Mouse (Mus musculus) lung, embryonic 15.5 days (tissue): ENCODE data around the gene Cfap161. TPM values are rescaled to one million over a fixed set of nuclear protein-coding genes. Genes with fewer than 3 reads are reported as not detected.

ENCODE experiments used
- ATAC-seq: fragments of 200-750 bp; cut with Nextera tagmentation; 2 replicates; pipeline ENCODE4 v1.8.0; 2017; ENCODE audit warnings: moderate number of reproducible peaks, borderline replicate concordance; ENCODE audit not compliant: low FRiP score, low TSS enrichment; ENCODE audit errors: extremely low read depth
- H3K27ac ChIP-seq: fragments of 300-500 bp; sonication (generic); 2 replicates; pipeline ENCODE4 v1.5.1; 2015; ENCODE audit warnings: moderate library complexity, mild to moderate bottlenecking, inconsistent platforms
- H3K27me3 ChIP-seq: fragments of 300-500 bp; sonication (generic); 2 replicates; pipeline ENCODE4 v1.6.1; 2015; ENCODE audit warnings: inconsistent platforms
- H3K36me3 ChIP-seq: fragments of 300-500 bp; sonication (generic); 2 replicates; pipeline ENCODE4 v1.6.1; 2015; ENCODE audit warnings: inconsistent platforms
- H3K4me1 ChIP-seq: fragments of 300-500 bp; sonication (generic); 2 replicates; pipeline ENCODE4 v1.6.1; 2015; ENCODE audit warnings: inconsistent platforms
- H3K4me2 ChIP-seq: fragments of 300-500 bp; sonication (generic); 2 replicates; pipeline ENCODE4 v1.6.1; 2015; ENCODE audit warnings: inconsistent platforms, mild to moderate bottlenecking, moderate library complexity
- H3K4me3 ChIP-seq: fragments of 300-500 bp; sonication (generic); 2 replicates; pipeline ENCODE4 v1.5.1; 2015; ENCODE audit warnings: mild to moderate bottlenecking, inconsistent platforms
- H3K9ac ChIP-seq: fragments of 300-500 bp; sonication (generic); 2 replicates; pipeline ENCODE4 v1.6.1; 2015; ENCODE audit warnings: inconsistent platforms
- H3K9me3 ChIP-seq: fragments of 300-500 bp; sonication (generic); 2 replicates; pipeline ENCODE4 v1.6.1; 2016; ENCODE audit warnings: inconsistent platforms
- WGBS: fragments of 180-500 bp; shearing (Covaris S2); methylation state at CpG from one replicate; pipeline ENCODE4 v1.1.7; 2015; 5-methylcytosine and 5-hydroxymethylcytosine counted together
- polyA plus RNA-seq: library from polyadenylated mRNA; unstranded; fragments of >200 nt; fragmentation: Nextera tagmentation; extraction: Ambion mirVana; gene quantifications from 2 replicates; pipeline ENCODE4 v1.2.1, GENCODE M21; 2015

Cfap161 gene
- polyA plus RNA-seq, 1 experiment from 2014 or later, result 3.2 TPM

DNA sequence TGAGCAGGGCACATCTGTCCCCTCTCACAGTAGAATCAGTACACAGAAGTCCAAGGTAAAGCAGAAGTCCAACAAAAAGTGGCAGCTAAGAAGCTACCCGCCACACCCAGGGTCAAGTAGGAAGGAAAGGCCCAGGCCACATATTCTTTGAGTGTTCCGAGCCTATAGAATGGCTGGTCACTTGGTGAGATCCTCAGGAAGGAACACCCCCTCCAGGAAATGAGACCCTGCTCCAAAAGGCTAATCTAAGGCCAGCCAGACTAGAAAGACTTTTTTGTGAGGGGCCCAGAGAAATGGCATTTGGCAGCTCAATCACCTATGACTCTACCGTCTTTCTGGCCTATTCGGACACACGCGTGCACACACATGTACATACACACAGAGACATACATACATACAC, 18.3 kb upstream of the Cfap161 start:
- no peak overlapping the region for H3K4me2 ChIP-seq
- ATAC-seq, result no peak
- H3K27me3 ChIP-seq, result no peaks in the 10 kb centered on the region
- no peaks in the 10 kb centered on the region for H3K36me3 ChIP-seq
- no peaks in the 10 kb centered on the region for H3K9me3 ChIP-seq
- peak overlapping the region; percentile 94 for H3K27ac ChIP-seq
- no peak overlapping the region for H3K4me3 ChIP-seq
- WGBS, result 40% methylated on average over 6 of the region's 6 CpGs
- no peak overlapping the region for H3K9ac ChIP-seq
- H3K4me1 ChIP-seq, result peaks cover 63% of the 10 kb centered on the region

DNA sequence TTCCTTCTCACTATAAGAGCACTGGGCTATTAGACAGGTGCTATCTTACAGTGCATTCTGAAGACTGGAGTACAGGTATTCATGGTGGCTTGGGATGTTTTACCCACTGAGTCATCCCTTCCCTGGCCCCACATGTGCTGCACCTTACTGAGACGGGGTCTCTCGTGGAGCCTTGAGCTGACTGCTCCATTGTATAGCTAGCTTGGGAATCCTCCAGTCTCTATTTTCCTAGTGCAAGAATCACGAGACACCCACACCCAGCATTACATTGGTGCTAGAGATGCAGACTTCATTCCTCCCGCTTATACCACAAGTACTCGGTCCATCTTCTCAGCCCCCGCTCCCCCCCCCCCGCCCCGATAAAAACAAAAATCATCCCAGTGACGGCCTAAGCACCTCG, 17.9 kb upstream of the Cfap161 start:
- Histone ChIP-seq H3K4me3 (no peak overlapping the region), H3K4me1 (peaks cover 63% of the 10 kb centered on the region)
- 59% methylated on average over 10 of the region's 10 CpGs for WGBS

DNA sequence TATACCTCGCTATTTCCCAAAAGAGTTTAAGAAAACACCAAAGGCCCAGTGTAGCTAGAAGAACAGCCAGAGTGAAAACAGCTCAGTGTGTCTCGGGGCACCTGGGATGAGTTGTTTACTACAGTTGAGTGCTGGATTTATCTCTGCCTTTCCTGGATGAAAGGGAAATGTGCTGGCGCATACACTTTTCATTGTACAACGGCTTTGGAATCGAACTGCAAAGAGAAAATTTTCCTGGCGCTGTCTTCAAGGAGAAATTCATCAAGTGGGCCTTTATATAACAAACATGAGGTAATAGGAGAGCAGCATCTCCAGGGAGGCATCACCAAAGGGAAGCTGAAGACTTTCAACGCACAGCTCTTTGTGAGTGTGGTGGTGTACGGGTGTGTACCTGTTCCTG, 17.2 kb upstream of the Cfap161 start:
- H3K9me3 ChIP-seq, result no peaks in the 10 kb centered on the region
- H3K27ac ChIP-seq, result peak overlapping the region; percentile 94
- 50% methylated on average over 8 of the region's 8 CpGs for WGBS

More for the DNA sequence above, 17.9 kb upstream of the Cfap161 start:
- H3K36me3 ChIP-seq, result no peaks in the 10 kb centered on the region
- no peak overlapping the region for H3K4me2 ChIP-seq
- no peaks in the 10 kb centered on the region for H3K27me3 ChIP-seq
- H3K27ac ChIP-seq, result peak overlapping the region; percentile 94
- no peak for ATAC-seq
- no peak overlapping the region for H3K9ac ChIP-seq
- no peaks in the 10 kb centered on the region for H3K9me3 ChIP-seq

DNA sequence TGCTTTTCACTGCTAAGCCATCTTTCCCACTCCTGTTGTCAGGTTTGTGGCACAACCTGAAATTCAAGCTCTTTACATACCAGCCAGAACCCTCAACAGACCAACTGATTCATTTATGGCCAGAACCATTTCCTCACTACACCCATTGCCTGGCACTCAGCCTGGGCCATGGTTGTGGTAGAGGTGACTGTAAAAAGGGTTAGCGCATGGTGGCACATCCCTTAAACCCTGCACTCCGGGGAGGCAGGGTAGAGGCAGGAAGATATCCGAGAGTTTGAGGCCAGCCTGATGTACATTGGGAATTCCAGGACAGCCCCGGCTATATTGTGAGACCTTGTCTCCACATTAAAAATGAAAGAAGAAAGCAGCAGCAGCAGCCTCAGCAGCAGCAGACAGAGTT, 16.8 kb upstream of the Cfap161 start:
- H3K36me3 ChIP-seq, result no peaks in the 10 kb centered on the region
- H3K9me3 ChIP-seq, result no peaks in the 10 kb centered on the region
- H3K4me2 ChIP-seq, result no peak overlapping the region
- peak overlapping the region; percentile 94 for H3K27ac ChIP-seq
- peaks cover 63% of the 10 kb centered on the region for H3K4me1 ChIP-seq
- no peaks in the 10 kb centered on the region for H3K27me3 ChIP-seq
- H3K9ac ChIP-seq, result no peak overlapping the region
- H3K4me3 ChIP-seq, result no peak overlapping the region
- 78% methylated on average over 4 of the region's 4 CpGs for WGBS
- ATAC-seq, result no peak

More for the DNA sequence above, 17.2 kb upstream of the Cfap161 start:
- no peak for ATAC-seq
- no peaks in the 10 kb centered on the region for H3K36me3 ChIP-seq
- no peak overlapping the region for H3K9ac ChIP-seq
- no peaks in the 10 kb centered on the region for H3K27me3 ChIP-seq
- H3K4me3 ChIP-seq, result no peak overlapping the region
- H3K4me2 ChIP-seq, result no peak overlapping the region
- peaks cover 63% of the 10 kb centered on the region for H3K4me1 ChIP-seq

DNA sequence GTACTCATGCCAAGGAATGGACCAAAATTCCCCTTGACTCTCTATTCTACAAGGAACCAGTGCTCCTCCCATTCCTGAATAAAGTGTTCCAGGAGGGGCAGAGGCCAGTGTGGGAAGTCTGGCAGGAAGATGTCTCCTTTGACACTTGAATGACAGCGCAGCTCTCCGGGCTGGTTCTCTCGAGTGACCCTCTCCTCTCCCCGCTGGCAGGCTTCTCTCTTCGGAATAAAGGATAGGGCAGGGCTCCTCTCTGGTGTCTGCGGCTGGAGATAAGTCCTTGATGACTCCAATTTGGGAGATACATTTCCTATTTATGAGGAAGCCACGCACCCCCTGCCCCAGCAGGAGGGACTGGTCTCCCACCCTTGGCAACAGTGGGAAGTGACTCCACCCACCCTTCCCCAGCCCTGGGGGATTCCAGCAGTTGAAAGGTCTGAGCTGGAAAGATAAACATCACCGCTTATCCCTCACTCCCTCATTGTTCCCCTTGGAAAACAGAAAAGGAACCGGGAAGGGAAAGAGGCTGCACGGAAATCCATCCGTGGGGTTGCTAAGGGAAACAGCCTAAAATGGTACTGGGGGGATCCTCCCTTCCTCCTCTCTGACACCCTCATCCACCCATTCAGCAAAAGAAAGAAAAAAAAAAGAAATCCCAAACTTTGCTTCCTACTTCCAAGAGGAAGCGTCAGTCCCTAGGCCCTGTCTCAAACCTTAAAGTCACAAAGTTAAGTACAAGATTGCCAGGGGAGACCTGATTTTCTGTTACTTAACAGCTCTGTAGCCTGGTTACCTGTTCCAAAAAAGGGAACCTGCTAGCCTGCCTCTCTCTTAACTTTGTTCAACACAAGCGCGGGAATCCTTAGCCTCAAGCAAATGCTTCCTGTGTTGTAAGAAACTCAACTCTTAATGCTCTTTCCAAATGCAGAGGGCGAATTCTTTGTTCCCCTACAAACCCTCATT, 15.7 kb upstream of the Cfap161 start:
- Histone ChIP-seq H3K36me3 (no peaks in the 10 kb centered on the region), H3K4me2 (peak overlapping the region; percentile 37), H3K4me1 (peaks cover 63% of the 10 kb centered on the region), H3K27me3 (no peaks in the 10 kb centered on the region), H3K9ac (no peak overlapping the region), H3K4me3 (no peak overlapping the region), H3K27ac (peak overlapping the region; percentile 94), H3K9me3 (no peaks in the 10 kb centered on the region)
- 18% methylated on average over 15 of the region's 15 CpGs for WGBS
- ATAC-seq, result peak; percentile 47

DNA sequence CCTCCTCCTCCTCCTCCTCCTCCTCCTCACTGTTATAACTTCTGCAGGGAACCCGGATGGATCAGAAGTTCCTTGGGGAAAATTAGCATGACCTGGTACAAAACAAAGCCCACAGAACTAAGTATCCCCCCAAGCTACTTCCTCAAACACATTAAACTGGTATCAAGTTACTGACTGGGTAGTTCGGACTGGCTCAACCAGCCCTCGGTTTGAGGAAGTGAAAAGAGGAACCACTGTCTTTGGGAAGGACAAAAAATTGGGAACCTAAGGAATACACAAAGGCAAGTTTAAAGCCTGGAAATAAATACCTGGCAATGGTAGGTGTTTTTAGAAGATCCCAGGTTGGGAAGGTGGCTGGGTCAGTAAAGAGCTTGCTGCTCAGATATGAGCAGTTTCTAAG, 15.0 kb upstream of the Cfap161 start:
- peak overlapping the region; percentile 94 for H3K27ac ChIP-seq
- peaks cover 58% of the 10 kb centered on the region for H3K4me1 ChIP-seq
- no peak for ATAC-seq
- no peaks in the 10 kb centered on the region for H3K9me3 ChIP-seq
- WGBS, result 13% methylated on average over 2 of the region's 3 CpGs
- no peak overlapping the region for H3K9ac ChIP-seq
- H3K4me3 ChIP-seq, result no peak overlapping the region
- peak overlapping the region; percentile 37 for H3K4me2 ChIP-seq
- no peaks in the 10 kb centered on the region for H3K36me3 ChIP-seq
- H3K27me3 ChIP-seq, result no peaks in the 10 kb centered on the region

DNA sequence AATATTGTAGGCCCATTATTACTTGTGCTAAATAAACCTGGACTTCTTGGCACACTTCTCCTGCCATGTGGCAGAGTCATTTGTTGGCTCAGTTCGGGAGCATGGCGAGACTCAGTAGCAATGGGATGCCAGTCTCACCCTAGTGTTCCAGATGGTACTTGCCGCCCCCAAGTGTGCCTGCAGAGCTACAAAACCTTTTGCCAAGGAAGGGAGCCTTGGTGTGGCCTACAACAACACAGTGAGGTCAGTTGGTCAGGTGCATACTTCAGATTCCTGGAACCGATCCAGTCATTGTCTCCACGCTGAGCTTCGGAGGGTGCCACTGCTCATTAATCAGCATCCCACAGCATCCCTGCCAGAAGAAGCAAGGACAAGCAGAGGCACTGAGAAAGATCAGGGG, 14.4 kb upstream of the Cfap161 start:
- Histone ChIP-seq H3K27me3 (no peaks in the 10 kb centered on the region), H3K4me1 (peaks cover 51% of the 10 kb centered on the region), H3K9me3 (no peaks in the 10 kb centered on the region), H3K4me3 (no peak overlapping the region), H3K4me2 (no peak overlapping the region), H3K27ac (peak overlapping the region; percentile 53; the same call in 1 of the 2 replicates), H3K36me3 (no peaks in the 10 kb centered on the region), H3K9ac (no peak overlapping the region)
- no peak for ATAC-seq
- WGBS, result 28% methylated on average over 6 of the region's 6 CpGs

DNA sequence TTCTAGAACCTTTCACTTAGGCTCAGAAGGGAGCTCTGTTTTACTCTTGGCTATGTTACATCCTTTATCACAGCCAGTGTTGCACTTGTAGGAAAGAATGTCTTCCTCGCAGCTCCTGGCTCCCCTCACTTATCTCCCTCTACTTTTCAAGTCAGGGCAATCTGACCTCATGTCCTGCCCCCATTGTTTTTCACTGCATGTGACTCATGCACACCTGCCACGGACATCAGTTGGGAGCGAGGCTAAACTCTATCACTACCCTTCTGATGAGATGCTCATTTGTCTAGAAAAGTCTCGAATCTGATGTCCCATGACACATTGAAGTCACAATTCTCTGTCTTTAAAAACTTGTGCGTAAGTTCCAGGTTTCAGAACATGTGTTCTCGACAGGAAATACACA, 12.3 kb upstream of the Cfap161 start:
- no peak overlapping the region for H3K4me3 ChIP-seq
- H3K27ac ChIP-seq, result no peak overlapping the region
- peaks cover 31% of the 10 kb centered on the region for H3K4me1 ChIP-seq
- no peaks in the 10 kb centered on the region for H3K27me3 ChIP-seq
- no peaks in the 10 kb centered on the region for H3K36me3 ChIP-seq
- no peak overlapping the region for H3K9ac ChIP-seq
- 64% methylated on average over 6 of the region's 6 CpGs for WGBS
- H3K9me3 ChIP-seq, result no peaks in the 10 kb centered on the region
- no peak for ATAC-seq
- no peak overlapping the region for H3K4me2 ChIP-seq

DNA sequence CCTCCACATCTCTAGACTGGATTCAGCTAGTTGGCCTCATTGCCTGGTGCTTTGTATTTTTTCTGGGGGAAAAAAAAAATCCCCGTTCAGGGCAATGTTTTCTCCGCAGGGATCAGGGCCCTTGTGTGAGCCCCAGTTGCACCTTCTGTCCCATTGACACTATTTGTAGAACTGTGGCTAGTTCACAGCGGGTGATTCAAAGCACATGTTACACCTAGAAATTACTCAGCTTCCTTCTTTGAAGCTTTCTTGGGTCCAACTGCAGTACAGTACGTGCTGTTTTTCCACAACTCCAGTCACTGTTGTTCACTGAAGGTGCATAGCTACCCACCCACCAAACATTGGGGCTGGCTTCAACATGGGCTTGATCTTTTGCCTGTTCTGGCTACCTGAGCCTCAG, 9.1 kb upstream of the Cfap161 start:
- WGBS, result 67% methylated on average over 4 of the region's 4 CpGs

DNA sequence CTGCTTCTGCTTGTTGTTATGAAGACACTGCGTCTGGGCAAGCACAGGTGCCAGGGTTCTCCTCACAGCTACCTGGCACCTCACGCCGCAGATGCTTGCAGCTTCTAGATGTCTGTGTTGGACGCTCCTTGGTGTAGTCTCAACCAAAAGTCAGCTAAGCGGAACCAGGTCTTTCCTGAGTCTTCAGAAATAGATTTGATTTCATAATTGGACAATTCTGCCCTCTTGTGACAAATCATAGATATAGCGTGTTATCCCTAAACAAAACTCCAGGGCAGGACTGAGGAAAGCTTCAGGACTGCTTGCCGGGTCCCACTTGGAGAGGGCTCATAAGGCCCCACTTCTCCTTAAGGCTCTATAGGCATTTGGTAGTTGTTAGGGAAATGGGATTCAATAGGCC, 7.8 kb upstream of the Cfap161 start:
- H3K36me3 ChIP-seq, result no peaks in the 10 kb centered on the region
- H3K27me3 ChIP-seq, result no peaks in the 10 kb centered on the region
- H3K9me3 ChIP-seq, result no peaks in the 10 kb centered on the region
- H3K9ac ChIP-seq, result no peak overlapping the region
- H3K4me2 ChIP-seq, result no peak overlapping the region
- WGBS, result 48% methylated on average over 7 of the region's 7 CpGs
- H3K4me3 ChIP-seq, result no peak overlapping the region
- H3K4me1 ChIP-seq, result 0 out of 2 replicates have a peak, but pooled peaks cover 4% of the 10 kb centered on the region
- H3K27ac ChIP-seq, result no peak overlapping the region
- peak; percentile 31; the same call in 1 of the 2 replicates for ATAC-seq

More for the DNA sequence above, 9.1 kb upstream of the Cfap161 start:
- no peak overlapping the region for H3K27ac ChIP-seq
- no peaks in the 10 kb centered on the region for H3K9me3 ChIP-seq
- H3K4me3 ChIP-seq, result no peak overlapping the region
- H3K4me2 ChIP-seq, result no peak overlapping the region
- H3K36me3 ChIP-seq, result no peaks in the 10 kb centered on the region
- ATAC-seq, result no peak
- H3K4me1 ChIP-seq, result peaks cover 1% of the 10 kb centered on the region
- H3K27me3 ChIP-seq, result no peaks in the 10 kb centered on the region
- H3K9ac ChIP-seq, result no peak overlapping the region

DNA sequence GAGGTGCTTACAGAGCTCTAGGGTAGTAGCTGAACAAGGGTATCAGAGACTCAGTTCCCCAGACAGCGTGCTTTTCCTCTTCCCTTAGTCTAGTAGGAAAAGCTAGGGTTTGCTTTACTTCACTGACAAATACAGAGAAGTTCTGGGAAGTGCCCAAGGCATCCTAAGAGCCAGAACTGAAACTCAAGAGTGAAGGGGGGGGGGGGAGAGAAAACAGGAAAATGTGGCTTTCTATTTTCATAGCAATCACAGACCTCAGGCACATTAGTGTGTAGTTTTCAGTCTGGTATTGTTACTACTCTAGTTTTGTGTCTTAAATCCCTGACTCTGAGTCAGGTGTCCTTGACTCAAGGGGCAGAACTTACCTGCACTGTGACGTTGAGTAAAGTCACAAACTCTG, 7.3 kb upstream of the Cfap161 start:
- WGBS, result 66% methylated on average over 2 of the region's 2 CpGs
- no peaks in the 10 kb centered on the region for H3K27me3 ChIP-seq

DNA sequence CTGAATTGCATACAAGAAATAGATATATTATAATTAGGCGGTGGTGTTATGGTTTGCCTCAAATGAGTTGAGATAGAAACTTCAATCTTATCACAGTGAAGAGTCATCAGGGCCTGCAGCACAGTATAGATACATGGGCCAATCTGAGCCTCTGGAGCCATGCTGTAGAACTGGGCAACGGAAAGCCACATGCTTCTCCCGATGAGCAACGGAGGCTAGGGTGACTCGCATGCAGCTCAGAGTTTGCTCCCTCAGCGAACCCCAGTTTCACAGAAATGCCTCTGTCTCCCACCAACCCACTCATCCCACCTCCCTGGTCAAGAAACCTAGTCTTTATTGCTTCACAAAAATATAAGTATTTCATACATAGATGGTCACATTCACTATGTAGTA, 6.8 kb upstream of the Cfap161 start:
- no peaks in the 10 kb centered on the region for H3K9me3 ChIP-seq
- no peak overlapping the region for H3K27ac ChIP-seq
- H3K4me1 ChIP-seq, result 0 out of 2 replicates have a peak, but pooled peaks cover 4% of the 10 kb centered on the region
- H3K36me3 ChIP-seq, result no peaks in the 10 kb centered on the region
- 88% methylated on average over 6 of the region's 6 CpGs for WGBS
- H3K4me3 ChIP-seq, result no peak overlapping the region
- H3K27me3 ChIP-seq, result no peaks in the 10 kb centered on the region
- no peak for ATAC-seq
- H3K9ac ChIP-seq, result no peak overlapping the region
- no peak overlapping the region for H3K4me2 ChIP-seq

More for the DNA sequence above, 7.3 kb upstream of the Cfap161 start:
- Histone ChIP-seq H3K27ac (no peak overlapping the region), H3K4me3 (no peak overlapping the region), H3K4me1 (0 out of 2 replicates have a peak, but pooled peaks cover 4% of the 10 kb centered on the region), H3K9me3 (no peaks in the 10 kb centered on the region), H3K9ac (no peak overlapping the region), H3K36me3 (no peaks in the 10 kb centered on the region), H3K4me2 (no peak overlapping the region)
- no peak for ATAC-seq
